8 mouse cellular contexts compared by ENCODE assay signal in genomic region chr10:75796731-75797516, GRCm38 (mm10). TPM values are rescaled to one million over a fixed set of nuclear protein-coding genes. Genes with fewer than 3 reads are reported as not detected.
DNase-seq lines count a peak whose midpoint lies in the region; ATAC-seq lines count a peak whose summit lies in the region.

No protein-coding gene starts in this region.

- H3K9me3 ChIP-seq in forebrain, embryonic 12.5 days: no peaks in the 10 kb centered on the region
- H3K9me3 ChIP-seq in midbrain, embryonic 12.5 days: no peaks in the 10 kb centered on the region

- peaks cover 21% of the 10 kb centered on the region for H3K4me1 ChIP-seq in forebrain, embryonic 12.5 days
- H3K4me1 ChIP-seq in midbrain, embryonic 12.5 days: peaks cover 4% of the 10 kb centered on the region; the same call in 1 of the 2 replicates

- H3K27me3 ChIP-seq in forebrain, embryonic 12.5 days: peaks cover 23% of the 10 kb centered on the region
- peaks cover 21% of the 10 kb centered on the region for H3K27me3 ChIP-seq in midbrain, embryonic 12.5 days

- H3K36me3 ChIP-seq in forebrain, embryonic 12.5 days (replicated peaks): no peaks in the 10 kb centered on the region
- H3K36me3 ChIP-seq in midbrain, embryonic 12.5 days: no peaks in the 10 kb centered on the region

- WGBS in forebrain, embryonic 12.5 days: 44% methylated on average over 11 of the region's 11 CpGs
- 45% methylated on average over 11 of the region's 11 CpGs for WGBS in midbrain, embryonic 12.5 days

- peak overlapping the region; percentile 44 for H3K4me3 ChIP-seq in forebrain, embryonic 12.5 days (replicated peaks)
- peak overlapping the region; percentile 42 for H3K4me3 ChIP-seq in midbrain, embryonic 12.5 days

- peak overlapping the region; percentile 47 for H3K9ac ChIP-seq in forebrain, embryonic 12.5 days
- H3K9ac ChIP-seq in midbrain, embryonic 12.5 days (replicated peaks): peak overlapping the region; percentile 51; the same call in 1 of the 2 replicates

- no peak overlapping the region for H3K27ac ChIP-seq in forebrain, embryonic 12.5 days
- H3K27ac ChIP-seq in midbrain, embryonic 12.5 days (replicated peaks): no peak overlapping the region

- ATAC-seq in forebrain, embryonic 12.5 days (ENCODE audit: low FRiP score): no peak
- ATAC-seq in midbrain, embryonic 12.5 days (ENCODE audit: low FRiP score, low read depth): no peak

- peak overlapping the region; percentile 74 for H3K4me2 ChIP-seq in forebrain, embryonic 12.5 days
- peak overlapping the region; percentile 71 for H3K4me2 ChIP-seq in midbrain, embryonic 12.5 days (replicated peaks)

- peak; percentile 53 for DNase-seq in cerebellum, adult 9-10 months
- no peak for DNase-seq in cerebellum, adult 11 months
- peak; percentile 26 to 60 for DNase-seq in kidney, postnatal 25 days
- no peak for DNase-seq in embryo, embryonic 11 days
- no peak for DNase-seq in T-cell, adult 2 months (ENCODE audit: low spot score)
- no peak for DNase-seq in ovary, adult 18-20 months (ENCODE audit: low spot score)

RNA-seq across cellular contexts. Expression of gene Gstt1, which starts 1.5 kb away (rescaled TPM):
- polyA plus RNA-seq in forebrain, embryonic 12.5 days (2016; fragmentation: Nextera tagmentation; extraction: Ambion mirVana): 4.9 and 6.3 TPM in 2 replicates
- polyA plus RNA-seq in midbrain, embryonic 12.5 days (2016; fragmentation: Nextera tagmentation; extraction: Ambion mirVana): 5.3 and 7.0 TPM in 2 replicates

RNA-seq across cellular contexts. Expression of gene Gstt3, which starts 15.7 kb away (rescaled TPM):
- 1.5 and 2.1 TPM in 2 replicates for polyA plus RNA-seq in forebrain, embryonic 12.5 days (2016; fragmentation: Nextera tagmentation; extraction: Ambion mirVana)
- polyA plus RNA-seq in midbrain, embryonic 12.5 days (2016; fragmentation: Nextera tagmentation; extraction: Ambion mirVana): 1.3 and 2.4 TPM in 2 replicates

RNA-seq across cellular contexts. Expression of gene Gm20441, which starts 16.2 kb away (rescaled TPM):
- polyA plus RNA-seq in forebrain, embryonic 12.5 days (2016; fragmentation: Nextera tagmentation; extraction: Ambion mirVana): not detected in 2 replicates
- polyA plus RNA-seq in midbrain, embryonic 12.5 days (2016; fragmentation: Nextera tagmentation; extraction: Ambion mirVana): not detected in 2 replicates

RNA-seq across cellular contexts. Expression of gene Ddt, which starts 23.7 kb away (rescaled TPM):
- 81.8 TPM in 2 replicates for polyA plus RNA-seq in forebrain, embryonic 12.5 days (2016; fragmentation: Nextera tagmentation; extraction: Ambion mirVana)
- 82.1 and 83.0 TPM in 2 replicates for polyA plus RNA-seq in midbrain, embryonic 12.5 days (2016; fragmentation: Nextera tagmentation; extraction: Ambion mirVana)

RNA-seq across cellular contexts. Expression of gene Gstt4, which starts 25.4 kb away (rescaled TPM):
- polyA plus RNA-seq in forebrain, embryonic 12.5 days (2016; fragmentation: Nextera tagmentation; extraction: Ambion mirVana): not detected in 2 replicates
- not detected in 2 replicates for polyA plus RNA-seq in midbrain, embryonic 12.5 days (2016; fragmentation: Nextera tagmentation; extraction: Ambion mirVana)

Comparison
In these comparisons a context has a peak if more than half of its experiments do, and no peak if none do; other contexts are left out.
1. DNase-seq: peak in cerebellum, adult 9-10 months (single experiment) and kidney, postnatal 25 days (2 of 2); none in cerebellum, adult 11 months (single experiment), embryo, embryonic 11 days (single experiment), T-cell, adult 2 months (single experiment) and ovary, adult 18-20 months (single experiment).